Mouse (Mus musculus) erythroblast, embryonic 14.5 days (primary cell): Measurements from ENCODE around the gene Tfap2b.

Experiments used
- GATA1 ChIP-seq: IDR thresholded peaks from 2 replicates; pipeline ENCODE4 v1.6.1; 2012; ENCODE audit warnings: low read length, inconsistent platforms, mixed read lengths
- TAL1 ChIP-seq: IDR thresholded peaks from 3 replicates; pipeline ENCODE4 v1.6.1; 2012; ENCODE audit warnings: low read length, inconsistent platforms, mixed read lengths

GRCm38 (mm10) chr1:19208641-19209358 lies at the start of gene Tfap2b:
- TF ChIP-seq GATA1 (no peak), TAL1 (no peak)
